Mouse (Mus musculus): Measurements from ENCODE around the gene Sprr2a1.
"Not testable (repeated sequence)": the region's sequence is repeated elsewhere in the genome, so short reads cannot be mapped to it uniquely, and the experiment has no call there.

Sprr2a1 gene

GRCm38 (mm10) chr3:92215569-92215968, at the start of gene Sprr2a1, which contains the start of gene Sprr2a2:
Gene Sprr2a1 (plus strand): TSS chr3:92215799.
Gene Sprr2a2 (plus strand): TSS chr3:92215920.
- not testable (repeated sequence) for DNase-seq (ENCODE audit: low spot score in 2 of 2)

- peak in 1 of 2 experiments; percentile 73 for DNase-seq (ENCODE audit: low spot score in 2 of 2)
Measured at GRCm38 (mm10) chr3:92169847-92170246, 45.8 kb upstream of the Sprr2a1 start.

- DNase-seq (ENCODE audit: low spot score in 2 of 2), result no peak
Measured at GRCm38 (mm10) chr3:92176880-92177279, 38.7 kb upstream of the Sprr2a1 start.

GRCm38 (mm10) chr3:92195512-92196200, 19.9 kb upstream of the Sprr2a1 start:
- DNase-seq (ENCODE audit: low spot score in 2 of 2), result no peak

GRCm38 (mm10) chr3:92211133-92211925, 4.3 kb upstream of the Sprr2a1 start:
- not testable (repeated sequence) for DNase-seq (ENCODE audit: low spot score in 2 of 2)

- DNase-seq (ENCODE audit: low spot score in 2 of 2), result not testable (repeated sequence)
Measured at GRCm38 (mm10) chr3:92212059-92212458, 3.5 kb upstream of the Sprr2a1 start.

GRCm38 (mm10) chr3:92213651-92214050, 1.9 kb upstream of the Sprr2a1 start:
- not testable (repeated sequence) for DNase-seq (ENCODE audit: low spot score in 2 of 2)

GRCm38 (mm10) chr3:92219031-92219430, 3.4 kb downstream of the Sprr2a1 start:
- DNase-seq (ENCODE audit: low spot score in 2 of 2), result not testable (repeated sequence)

- not testable (repeated sequence) for DNase-seq (ENCODE audit: low spot score in 2 of 2)
Measured at GRCm38 (mm10) chr3:92223708-92224107, 8.1 kb downstream of the Sprr2a1 start.

- DNase-seq (ENCODE audit: low spot score in 2 of 2), result not testable (repeated sequence)
Measured at GRCm38 (mm10) chr3:92227410-92227809, 11.8 kb downstream of the Sprr2a1 start.

- DNase-seq (ENCODE audit: low spot score in 2 of 2), result not testable (repeated sequence)
Measured at GRCm38 (mm10) chr3:92236463-92237189, 21.0 kb downstream of the Sprr2a1 start.

GRCm38 (mm10) chr3:92238736-92239135, 23.1 kb downstream of the Sprr2a1 start:
- DNase-seq (ENCODE audit: low spot score in 2 of 2), result not testable (repeated sequence)

- DNase-seq (ENCODE audit: low spot score in 2 of 2), result not testable (repeated sequence)
Measured at GRCm38 (mm10) chr3:92239197-92239596, 23.6 kb downstream of the Sprr2a1 start.

- DNase-seq (ENCODE audit: low spot score in 2 of 2), result not testable (repeated sequence)
Measured at GRCm38 (mm10) chr3:92244833-92245232, 29.2 kb downstream of the Sprr2a1 start.

- not testable (repeated sequence) for DNase-seq (ENCODE audit: low spot score in 2 of 2)
Measured at GRCm38 (mm10) chr3:92246245-92246644, 30.6 kb downstream of the Sprr2a1 start.

- DNase-seq (ENCODE audit: low spot score in 2 of 2), result not testable (repeated sequence)
Measured at GRCm38 (mm10) chr3:92248494-92248893, 32.9 kb downstream of the Sprr2a1 start.

GRCm38 (mm10) chr3:92250450-92250849, 34.9 kb downstream of the Sprr2a1 start:
- DNase-seq (ENCODE audit: low spot score in 2 of 2), result not testable (repeated sequence)

- DNase-seq (ENCODE audit: low spot score in 2 of 2), result not testable (repeated sequence)
Measured at GRCm38 (mm10) chr3:92253860-92254259, 38.3 kb downstream of the Sprr2a1 start.

- DNase-seq (ENCODE audit: low spot score in 2 of 2), result not testable (repeated sequence)
Measured at GRCm38 (mm10) chr3:92258526-92258925, 42.9 kb downstream of the Sprr2a1 start.

- not testable (repeated sequence) for DNase-seq (ENCODE audit: low spot score in 2 of 2)
Measured at GRCm38 (mm10) chr3:92263462-92263861, 47.9 kb downstream of the Sprr2a1 start.

Data from urinary bladder, adult 18-20 months (tissue).